Mouse (Mus musculus) liver, embryonic 15.5 days (tissue): ENCODE results near the gene Sf3a3. TPM values are rescaled to one million over a fixed set of nuclear protein-coding genes. Genes with fewer than 3 reads are reported as not detected.
"Not testable (repeated sequence)": the region's sequence is repeated elsewhere in the genome, so short reads cannot be mapped to it uniquely, and the experiment has no call there.

Source experiments
- ATAC-seq: fragments of 200-750 bp; cut with Nextera tagmentation; 2 replicates; pipeline ENCODE4 v1.8.0; 2017; ENCODE audit warnings: moderate number of reproducible peaks, mild to moderate bottlenecking, moderate library complexity; ENCODE audit not compliant: insufficient read depth
- H3K27ac ChIP-seq: fragments of 300-500 bp; sonication (generic); replicated peaks from 2 replicates; pipeline ENCODE4 v1.5.1; 2015; ENCODE audit warnings: mild to moderate bottlenecking, inconsistent platforms
- H3K27me3 ChIP-seq: fragments of 300-500 bp; sonication (generic); 2 replicates; pipeline ENCODE4 v1.6.1; 2015; ENCODE audit warnings: mild to moderate bottlenecking, inconsistent platforms
- H3K36me3 ChIP-seq: fragments of 300-500 bp; sonication (generic); replicated peaks from 2 replicates; pipeline ENCODE4 v1.6.1; 2015; ENCODE audit warnings: moderate library complexity, mild to moderate bottlenecking, inconsistent platforms
- H3K4me1 ChIP-seq: fragments of 300-500 bp; sonication (generic); replicated peaks from 2 replicates; pipeline ENCODE4 v1.6.1; 2015; ENCODE audit warnings: inconsistent platforms
- H3K4me2 ChIP-seq: fragments of 300-500 bp; sonication (generic); 2 replicates; pipeline ENCODE4 v1.6.1; 2015; ENCODE audit warnings: moderate library complexity, mild to moderate bottlenecking, inconsistent platforms
- H3K4me3 ChIP-seq: fragments of 300-500 bp; sonication (generic); replicated peaks from 2 replicates; pipeline ENCODE4 v1.5.1; 2015; ENCODE audit warnings: mild to moderate bottlenecking, inconsistent platforms
- H3K9ac ChIP-seq: fragments of 300-500 bp; sonication (generic); 2 replicates; pipeline ENCODE4 v1.6.1; 2015; ENCODE audit warnings: moderate library complexity, mild to moderate bottlenecking, inconsistent platforms
- H3K9me3 ChIP-seq: fragments of 300-500 bp; sonication (generic); replicated peaks from 2 replicates; pipeline ENCODE4 v1.6.1; 2016; ENCODE audit warnings: inconsistent platforms
- WGBS: fragments of 180-500 bp; shearing (Covaris S2); methylation state at CpG from one replicate; pipeline ENCODE4 v1.1.7; 2015; ENCODE audit warnings: mixed read lengths; ENCODE audit not compliant: insufficient replicate concordance; 5-methylcytosine and 5-hydroxymethylcytosine counted together
- polyA plus RNA-seq: library from polyadenylated mRNA; unstranded; fragments of >200 nt; fragmentation: Nextera tagmentation; extraction: Ambion mirVana; gene quantifications from 2 replicates; pipeline ENCODE4 v1.2.1, GENCODE M21; 2015

Gene Sf3a3
- polyA plus RNA-seq, 1 experiment from 2014 or later, result 58.2 TPM

DNA sequence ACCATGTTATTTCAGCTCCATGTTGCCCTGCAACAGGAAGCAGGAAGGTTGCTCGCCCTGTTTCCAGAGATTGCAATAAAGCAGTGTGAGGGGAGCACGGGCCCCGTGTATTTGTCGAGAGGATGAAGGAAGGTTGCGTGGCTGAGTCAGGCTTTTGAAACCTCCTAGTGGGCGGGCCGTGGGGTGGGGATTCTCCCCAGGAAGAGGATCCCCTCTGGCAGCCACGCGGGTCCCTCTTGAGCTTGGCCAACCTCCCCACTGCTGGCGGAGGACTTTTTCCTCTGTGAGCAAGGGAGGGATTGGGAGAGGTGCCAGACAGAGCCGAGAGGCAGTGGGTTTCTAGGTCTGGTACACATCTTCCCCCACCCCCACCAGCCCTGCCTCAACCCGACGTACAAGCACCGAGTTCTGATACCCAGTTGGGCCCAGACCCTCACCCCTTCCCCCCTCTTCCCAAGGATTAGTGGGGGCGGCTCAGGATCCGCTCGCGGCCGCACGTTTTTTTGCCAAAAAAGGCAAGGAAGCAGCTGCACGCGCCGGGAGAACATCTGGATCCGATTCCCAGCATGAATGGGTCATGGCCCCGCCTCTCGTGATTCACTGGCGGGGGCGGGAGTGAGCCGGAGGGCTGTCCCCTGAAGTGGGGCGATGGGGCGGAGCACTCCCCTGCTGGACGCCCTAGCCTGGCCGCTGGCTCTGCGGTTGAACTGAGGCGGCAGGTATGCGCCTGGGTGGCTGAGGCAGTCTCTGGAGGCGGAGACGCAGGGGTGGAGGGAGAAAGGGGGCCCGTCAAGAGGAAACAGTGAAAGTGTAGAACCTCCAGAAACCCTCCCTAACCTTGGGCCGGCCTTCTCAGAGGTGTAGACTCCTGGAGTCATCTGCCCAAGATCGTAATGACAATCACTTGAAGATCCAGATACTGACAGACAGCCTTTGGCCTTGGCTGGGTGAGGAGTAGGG, 5.8 kb upstream of the Sf3a3 start:
- H3K9me3 ChIP-seq, result no peaks in the 10 kb centered on the region
- H3K36me3 ChIP-seq, result peaks cover 8% of the 10 kb centered on the region; the same call in 1 of the 2 replicates
- H3K9ac ChIP-seq, result peak overlapping the region; percentile 54
- peaks cover 69% of the 10 kb centered on the region for H3K4me1 ChIP-seq
- H3K4me3 ChIP-seq, result peak overlapping the region; percentile 57
- peak overlapping the region; percentile 87 for H3K27ac ChIP-seq
- 1% methylated on average over 41 of the region's 41 CpGs for WGBS
- ATAC-seq, result peak; percentile 74
- peak overlapping the region; percentile 85 for H3K4me2 ChIP-seq
- peaks cover 6% of the 10 kb centered on the region; the same call in 1 of the 2 replicates for H3K27me3 ChIP-seq

DNA sequence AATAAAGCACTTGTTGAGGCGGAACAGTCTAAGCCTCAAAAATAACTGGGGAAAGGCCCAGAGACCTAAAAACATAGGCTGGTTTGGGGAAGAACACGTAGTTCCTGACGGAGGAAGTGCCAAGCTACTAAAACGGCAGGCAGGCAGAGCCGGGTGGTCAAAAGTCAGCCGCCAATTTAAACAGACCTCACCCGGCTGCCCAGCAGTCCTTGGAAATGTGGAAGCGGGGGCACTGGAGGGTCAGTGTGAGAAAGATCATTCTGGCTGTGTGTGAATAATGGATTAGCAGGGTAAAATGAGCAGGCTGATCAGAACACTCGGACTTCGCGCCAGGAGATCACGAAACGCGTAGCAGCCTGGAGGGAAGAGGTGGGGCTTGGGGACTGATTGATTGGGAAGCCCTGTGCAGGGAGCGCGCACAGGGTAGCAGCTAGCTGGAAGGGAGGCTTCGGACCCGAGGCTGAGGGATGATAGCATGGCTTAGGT, 4.6 kb upstream of the Sf3a3 start:
- Histone ChIP-seq H3K4me1 (peaks cover 64% of the 10 kb centered on the region), H3K4me3 (peak overlapping the region; percentile 41), H3K9me3 (no peaks in the 10 kb centered on the region), H3K4me2 (peak overlapping the region; percentile 85), H3K27me3 (no peaks in the 10 kb centered on the region; the same call in 1 of the 2 replicates), H3K27ac (peak overlapping the region; percentile 87), H3K36me3 (peaks cover 8% of the 10 kb centered on the region; the same call in 1 of the 2 replicates), H3K9ac (peak overlapping the region; percentile 49; the same call in 1 of the 2 replicates)
- 5% methylated on average over 18 of the region's 18 CpGs for WGBS
- no peak for ATAC-seq

DNA sequence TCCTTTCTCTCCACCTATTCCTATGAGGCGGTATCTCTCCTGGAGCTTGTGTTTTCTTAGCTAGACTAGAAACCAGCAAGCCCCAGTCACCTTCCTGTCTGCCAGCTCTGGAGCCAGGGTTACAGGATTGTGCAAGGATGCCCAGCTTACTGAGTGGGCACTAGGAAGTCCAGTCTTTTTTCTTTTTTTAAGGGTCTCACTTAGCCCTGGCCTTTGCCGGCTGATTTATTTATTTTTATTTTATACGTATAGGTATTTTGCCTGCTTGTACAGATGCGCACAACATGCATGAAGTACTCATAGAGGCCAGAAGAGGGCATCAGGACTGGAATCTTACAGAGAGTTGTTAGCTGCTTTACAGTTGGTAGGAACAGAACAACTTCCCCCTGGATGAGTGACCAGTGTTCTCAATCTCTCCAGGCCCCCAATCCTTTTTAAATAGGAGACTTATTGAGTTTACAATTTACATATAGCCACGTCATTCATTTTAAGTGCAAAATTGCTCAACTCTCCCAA, 3.7 kb upstream of the Sf3a3 start:
- Histone ChIP-seq H3K27ac (0 out of 2 replicates have a peak overlapping the region, but pooled peaks have one; percentile 87), H3K36me3 (peaks cover 6% of the 10 kb centered on the region), H3K4me1 (peaks cover 63% of the 10 kb centered on the region), H3K4me2 (peak overlapping the region; percentile 85), H3K9me3 (no peaks in the 10 kb centered on the region), H3K4me3 (no peak overlapping the region), H3K9ac (no peak overlapping the region), H3K27me3 (no peaks in the 10 kb centered on the region)
- ATAC-seq, result no peak
- WGBS, result 4% methylated on average over 5 of the region's 5 CpGs

DNA sequence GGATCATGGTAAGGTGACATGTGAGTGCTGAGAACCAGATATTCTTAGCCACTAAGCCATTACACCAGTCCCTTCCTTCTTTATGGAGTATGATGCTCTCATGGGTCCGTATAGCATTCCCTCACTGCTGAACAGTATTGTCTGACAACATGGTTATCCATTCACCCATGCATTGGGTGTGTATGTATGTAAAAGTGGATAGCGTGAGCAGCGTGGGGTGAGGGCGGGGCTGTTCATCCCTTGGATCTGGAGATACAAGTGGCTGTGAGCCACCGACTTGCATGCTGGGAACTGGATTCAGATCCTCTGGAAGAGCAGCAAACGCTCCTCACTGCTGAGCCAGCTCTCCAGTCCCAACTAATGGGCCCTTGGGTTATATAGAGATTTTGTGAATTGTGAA, 2.0 kb upstream of the Sf3a3 start:
- H3K27ac ChIP-seq, result peak overlapping the region; percentile 70
- H3K4me3 ChIP-seq, result no peak overlapping the region
- H3K4me2 ChIP-seq, result peak overlapping the region; percentile 27; the same call in 1 of the 2 replicates
- H3K4me1 ChIP-seq, result peaks cover 71% of the 10 kb centered on the region
- H3K9ac ChIP-seq, result no peak overlapping the region
- WGBS, result 44% methylated on average over 6 of the region's 6 CpGs
- no peaks in the 10 kb centered on the region for H3K27me3 ChIP-seq
- H3K36me3 ChIP-seq, result peaks cover 20% of the 10 kb centered on the region
- peak; percentile 70 for ATAC-seq
- no peaks in the 10 kb centered on the region for H3K9me3 ChIP-seq

DNA sequence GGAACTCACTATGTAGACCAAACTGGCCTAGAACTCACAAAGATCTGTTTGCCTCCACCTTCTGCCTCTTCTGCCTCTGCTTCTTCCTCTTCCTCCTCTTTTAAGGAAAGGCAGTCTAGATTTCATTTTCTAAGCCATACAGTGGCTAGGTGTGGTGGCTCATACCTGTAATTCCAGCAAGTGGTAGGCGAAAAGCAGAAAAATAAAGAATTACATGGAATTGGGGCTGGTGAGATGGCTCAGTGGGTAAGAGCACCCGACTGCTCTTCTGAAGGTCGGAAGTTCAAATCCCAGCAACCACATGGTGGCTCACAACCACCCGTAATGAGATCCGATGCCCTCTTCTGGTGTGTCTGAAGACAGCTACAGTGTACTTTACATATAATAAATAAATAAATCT, 726 bp upstream of the Sf3a3 start:
- not testable (repeated sequence) for H3K4me3 ChIP-seq, H3K9me3 ChIP-seq, H3K27me3 ChIP-seq, H3K9ac ChIP-seq, ATAC-seq, H3K27ac ChIP-seq
- Histone ChIP-seq H3K4me1 (peaks cover 65% of the 10 kb centered on the region), H3K4me2 (peak overlapping the region; percentile 77), H3K36me3 (peaks cover 32% of the 10 kb centered on the region)
- WGBS, result 60% methylated on average over 5 of the region's 5 CpGs

DNA sequence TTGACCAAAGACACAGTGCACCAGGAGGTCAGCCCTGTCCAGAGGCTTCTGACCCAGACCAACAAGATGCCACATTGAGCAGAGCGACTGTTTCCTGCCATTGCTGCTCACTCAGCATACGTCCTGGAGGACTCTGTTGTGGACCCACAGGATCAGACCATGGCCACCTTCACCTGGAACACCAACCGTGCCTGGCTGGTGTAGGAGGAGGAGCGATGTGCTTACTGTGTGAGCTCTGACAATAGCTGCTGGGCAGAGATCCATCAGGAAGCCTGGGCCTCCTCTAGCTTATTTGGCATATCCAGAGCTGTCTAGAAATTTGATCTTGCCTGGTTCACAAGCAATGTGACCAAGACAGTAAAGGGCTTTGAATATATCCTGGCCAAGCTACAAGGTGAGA, 4.5 kb downstream of the Sf3a3 start:
- H3K9me3 ChIP-seq, result no peaks in the 10 kb centered on the region
- no peak overlapping the region for H3K9ac ChIP-seq
- H3K4me1 ChIP-seq, result peaks cover 20% of the 10 kb centered on the region
- H3K4me2 ChIP-seq, result no peak overlapping the region
- 86% methylated on average over 4 of the region's 4 CpGs for WGBS
- no peak overlapping the region for H3K27ac ChIP-seq
- no peak for ATAC-seq
- no peaks in the 10 kb centered on the region for H3K27me3 ChIP-seq
- H3K4me3 ChIP-seq, result no peak overlapping the region
- H3K36me3 ChIP-seq, result peaks cover 84% of the 10 kb centered on the region

DNA sequence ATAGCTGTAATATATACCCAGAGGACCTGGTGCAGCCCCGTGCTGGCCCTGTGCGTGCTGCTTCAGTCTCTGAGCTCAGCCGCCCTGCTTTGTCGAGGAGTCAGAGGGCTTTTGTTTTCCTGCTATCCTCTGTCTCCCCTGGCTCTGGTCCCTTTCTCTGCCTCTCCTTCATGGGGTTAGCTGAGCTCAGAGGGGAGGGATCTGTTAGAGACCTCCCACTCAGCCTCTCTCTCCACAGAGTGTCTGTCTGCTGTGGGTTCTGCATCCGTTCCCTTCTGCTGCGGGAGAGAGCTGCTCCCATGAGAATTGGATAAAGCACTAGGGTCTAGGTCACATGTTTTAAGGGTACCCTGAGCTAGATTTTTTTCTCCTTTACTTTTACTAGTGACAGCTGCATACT, 11.5 kb downstream of the Sf3a3 start:
- Histone ChIP-seq H3K27me3 (no peaks in the 10 kb centered on the region), H3K4me3 (no peak overlapping the region), H3K4me2 (no peak overlapping the region), H3K4me1 (no peaks in the 10 kb centered on the region), H3K36me3 (peaks cover 98% of the 10 kb centered on the region), H3K27ac (no peak overlapping the region), H3K9ac (no peak overlapping the region), H3K9me3 (no peaks in the 10 kb centered on the region)
- ATAC-seq, result no peak
- WGBS, result 87% methylated on average over 6 of the region's 6 CpGs

DNA sequence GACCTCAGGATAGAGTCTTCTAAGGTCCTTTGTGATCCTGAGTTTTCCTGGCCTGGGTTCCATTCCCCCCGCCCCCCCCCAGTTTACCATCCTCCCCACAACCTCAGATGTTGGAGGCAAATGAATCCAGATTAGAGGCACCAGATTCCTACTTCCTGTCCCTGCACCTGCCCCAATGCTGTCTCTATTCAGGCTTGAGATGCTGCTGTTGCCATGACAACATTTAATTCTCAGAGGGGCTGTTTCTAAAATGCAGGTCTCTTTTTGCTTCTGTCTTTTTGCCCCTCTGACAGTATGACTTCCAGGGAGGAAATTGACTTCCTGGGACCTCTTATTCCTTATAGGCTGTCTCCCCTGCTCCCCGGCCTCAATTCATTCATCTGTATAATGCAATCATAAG, 22.4 kb downstream of the Sf3a3 start:
- H3K4me3 ChIP-seq, result no peak overlapping the region
- H3K27me3 ChIP-seq, result no peaks in the 10 kb centered on the region
- no peak for ATAC-seq
- H3K9me3 ChIP-seq, result no peaks in the 10 kb centered on the region
- peaks cover 19% of the 10 kb centered on the region for H3K36me3 ChIP-seq
- H3K4me2 ChIP-seq, result no peak overlapping the region
- H3K27ac ChIP-seq, result no peak overlapping the region
- WGBS, result 53% methylated on average over 2 of the region's 2 CpGs
- H3K9ac ChIP-seq, result no peak overlapping the region
- H3K4me1 ChIP-seq, result peaks cover 17% of the 10 kb centered on the region

DNA sequence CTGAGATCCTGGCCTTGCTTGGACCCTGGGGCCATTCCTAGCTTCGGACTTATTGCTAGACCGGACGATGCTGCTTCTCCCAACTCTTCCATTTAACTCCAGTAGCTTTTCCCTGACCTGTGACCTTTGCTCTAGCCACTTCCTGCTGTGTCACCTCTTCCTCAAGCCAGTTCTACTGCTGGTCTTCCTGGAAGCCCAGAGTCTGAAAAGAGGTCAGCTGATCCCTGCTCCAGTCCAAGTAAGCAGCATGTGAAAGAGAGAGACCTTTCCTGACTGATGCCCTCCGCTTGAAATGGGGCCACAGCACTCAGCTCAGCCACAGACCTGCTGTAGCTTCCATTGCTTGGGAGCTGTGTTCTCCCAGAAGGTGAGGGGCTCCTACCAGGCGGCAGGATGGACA, 22.9 kb downstream of the Sf3a3 start:
- Histone ChIP-seq H3K9me3 (no peaks in the 10 kb centered on the region), H3K4me1 (peaks cover 22% of the 10 kb centered on the region), H3K9ac (no peak overlapping the region), H3K27ac (no peak overlapping the region), H3K4me3 (no peak overlapping the region), H3K36me3 (peaks cover 14% of the 10 kb centered on the region), H3K27me3 (no peaks in the 10 kb centered on the region), H3K4me2 (no peak overlapping the region)
- no peak for ATAC-seq
- WGBS, result 62% methylated on average over 5 of the region's 5 CpGs

DNA sequence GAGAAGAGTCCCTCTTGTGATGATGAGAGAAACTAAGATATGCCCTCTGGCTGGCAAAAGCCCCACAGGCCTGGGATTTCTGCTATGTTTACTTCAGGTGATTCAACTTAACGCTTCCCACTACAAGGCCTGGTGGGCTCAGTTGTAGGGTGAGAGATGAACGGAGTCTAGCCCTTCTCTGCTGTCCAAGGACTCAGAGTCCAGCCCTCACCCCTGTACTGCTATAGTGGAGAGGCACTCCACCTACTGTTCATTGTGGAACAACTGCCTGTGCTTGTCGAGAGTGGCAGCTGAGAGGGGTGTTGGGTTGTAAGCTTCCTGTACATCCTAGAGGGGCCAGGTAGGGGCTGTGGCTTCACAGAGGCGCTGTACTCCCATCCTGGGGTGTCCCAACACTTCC, 23.4 kb downstream of the Sf3a3 start:
- no peak overlapping the region for H3K27ac ChIP-seq
- H3K27me3 ChIP-seq, result no peaks in the 10 kb centered on the region
- peaks cover 27% of the 10 kb centered on the region for H3K4me1 ChIP-seq
- peaks cover 8% of the 10 kb centered on the region; the same call in 1 of the 2 replicates for H3K36me3 ChIP-seq
- H3K4me3 ChIP-seq, result no peak overlapping the region
- H3K4me2 ChIP-seq, result no peak overlapping the region
- H3K9ac ChIP-seq, result no peak overlapping the region
- WGBS, result 43% methylated on average over 4 of the region's 4 CpGs
- H3K9me3 ChIP-seq, result no peaks in the 10 kb centered on the region
- ATAC-seq, result no peak

DNA sequence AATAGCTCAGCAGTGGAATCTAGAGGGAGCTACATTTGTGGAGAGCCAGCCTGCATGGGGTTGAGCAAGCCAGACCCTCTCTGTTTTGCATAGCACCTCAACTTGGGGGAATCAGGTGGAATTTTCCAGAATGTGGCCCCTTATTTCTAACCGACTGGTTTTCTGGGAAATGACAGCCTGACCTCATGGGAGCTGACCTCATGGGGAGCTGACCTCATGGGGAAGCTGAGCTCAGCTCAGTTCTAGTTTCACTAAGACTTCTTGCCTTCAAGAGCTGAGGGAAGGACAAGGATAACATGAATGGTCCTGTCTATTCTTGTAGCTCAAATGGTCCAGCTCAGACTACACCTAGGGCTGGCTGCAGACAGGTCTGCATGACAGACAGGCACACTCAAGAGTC, 24.2 kb downstream of the Sf3a3 start:
- ATAC-seq, result no peak
- WGBS, result 61% methylated on average over 1 of the region's 1 CpGs
- Histone ChIP-seq H3K27ac (no peak overlapping the region), H3K4me3 (no peak overlapping the region), H3K27me3 (no peaks in the 10 kb centered on the region), H3K4me2 (no peak overlapping the region), H3K9ac (no peak overlapping the region), H3K9me3 (no peaks in the 10 kb centered on the region), H3K36me3 (peaks cover under 1% of the 10 kb centered on the region; the same call in 1 of the 2 replicates), H3K4me1 (peaks cover 27% of the 10 kb centered on the region)
